Mouse (Mus musculus): ENCODE results near the gene Olfr572. TPM values are rescaled to one million over a fixed set of nuclear protein-coding genes. Genes with fewer than 3 reads are reported as not detected.

Gene Olfr572
- total and polyA plus RNA-seq, 3 experiments: not detected

DNA sequence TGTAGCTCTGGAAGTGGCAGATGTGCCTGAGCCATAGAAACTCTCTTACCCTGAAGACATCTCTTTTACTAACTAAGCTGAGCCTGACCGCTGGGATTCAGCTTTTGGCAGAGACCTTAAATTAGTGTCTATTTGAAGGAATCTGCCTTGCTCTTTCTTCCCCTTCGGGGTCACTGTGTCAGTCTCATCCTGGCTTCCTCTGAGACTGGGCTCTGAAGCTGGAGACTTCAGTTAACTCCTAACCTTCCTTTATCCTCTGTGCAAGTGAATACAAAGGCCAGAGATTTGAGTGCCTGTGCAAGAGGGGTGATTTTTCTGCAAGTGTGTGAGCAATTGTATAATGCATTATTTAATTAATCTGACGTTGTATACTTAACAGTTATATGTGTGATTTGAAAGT is 33.4 kb upstream of the Olfr572 start, which contains the start of gene Olfr569:
TSS of gene Olfr569 (minus strand) at position 101 of the 400 bp plus-strand sequence.
- H3K9ac ChIP-seq (ENCODE audit: insufficient read depth, low read depth): no peak within 1 kb of the TSS
- dilution Hi-C loops (cut with MboI; ENCODE audit: extremely low pct_ligation_motif_present, extremely low pct_unique_long_range_greater_than_20kb, low sequenced_read_pairs): no loop called here
- H3K4me1 ChIP-seq (ENCODE audit: control insufficient read depth in 1 of 2, insufficient read depth in 2 of 2): no peaks in the 10 kb centered on the region
- DNase-seq (ENCODE audit: extremely low read depth): no peak
- no peak within 1 kb of the TSS for H3K4me3 ChIP-seq (replicated peaks in 1 of 3; ENCODE audit: low read depth in 2 of 3, low read length in 2 of 3, poor library complexity in 1 of 3)
- no peak within 1 kb of the TSS for H3K27ac ChIP-seq (ENCODE audit: insufficient read depth, low read depth)
- no peaks in the 10 kb centered on the region for H3K9me3 ChIP-seq (replicated peaks; ENCODE audit: low read length)
- TF ChIP-seq BHLHE40 (IDR thresholded peaks at IDR 0.05; ENCODE audit: low read depth, low read length) (no peak), NRF1 (IDR thresholded peaks at IDR 0.05; ENCODE audit: low read depth, low read length) (no peak)
- in situ Hi-C loops (cut with MboI; ENCODE audit: low pct_ligation_motif_present, low pct_unique_long_range_greater_than_20kb, low sequenced_read_pairs): no loop called here
- no peaks in the 10 kb centered on the region for H3K36me3 ChIP-seq (replicated peaks in 1 of 2; ENCODE audit: control insufficient read depth in 1 of 2, insufficient read depth in 1 of 2, low read length in 1 of 2)
- no peaks in the 10 kb centered on the region for H3K79me2 ChIP-seq (replicated peaks; ENCODE audit: control insufficient read depth, extremely low read depth, insufficient read depth, poor library complexity, severe bottlenecking)
- no peaks in the 10 kb centered on the region for H3K27me3 ChIP-seq (replicated peaks)
- H3K4me2 ChIP-seq (ENCODE audit: insufficient read depth, low read depth, poor library complexity, severe bottlenecking): no peak within 1 kb of the TSS

DNA sequence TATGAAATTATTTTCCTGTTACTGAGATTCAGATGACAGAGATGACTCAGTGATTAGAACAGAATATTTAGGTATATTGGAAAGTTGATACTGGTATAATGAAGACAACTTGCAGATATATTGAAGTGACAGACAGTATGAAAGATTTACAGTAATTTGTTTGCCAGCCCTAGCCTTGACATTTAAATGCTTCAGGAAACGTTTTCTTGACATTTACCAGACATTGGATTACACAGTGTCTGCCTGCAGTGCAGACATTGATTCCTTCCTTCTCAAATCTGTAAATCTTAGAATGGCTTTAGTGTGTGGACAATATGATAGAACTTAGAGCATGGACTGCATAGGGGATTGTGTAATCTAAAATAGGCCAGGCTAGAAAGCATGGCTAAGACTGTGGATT is 8.9 kb upstream of the Olfr572 start:
- H3K4me1 ChIP-seq (ENCODE audit: control insufficient read depth in 1 of 2, insufficient read depth in 2 of 2): peaks cover 0 to 5% of the 10 kb centered on the region in 2 experiments; a peak in 2 of 4 replicates
- no peak overlapping the region for H3K9ac ChIP-seq (ENCODE audit: insufficient read depth, low read depth)
- H3K79me2 ChIP-seq (replicated peaks; ENCODE audit: control insufficient read depth, extremely low read depth, insufficient read depth, poor library complexity, severe bottlenecking): no peaks in the 10 kb centered on the region
- no peak overlapping the region for H3K4me2 ChIP-seq (ENCODE audit: insufficient read depth, low read depth, poor library complexity, severe bottlenecking)
- dilution Hi-C loops (cut with MboI; ENCODE audit: extremely low pct_ligation_motif_present, extremely low pct_unique_long_range_greater_than_20kb, low sequenced_read_pairs) (no loop called here), in situ Hi-C loops (cut with MboI; ENCODE audit: low pct_ligation_motif_present, low pct_unique_long_range_greater_than_20kb, low sequenced_read_pairs) (loop anchor here (10.0 kb wide), 2 partner anchors 250 to 410 kb away; partner anchors contain the start of gene Olfr556)
- TF ChIP-seq ZKSCAN1 (IDR thresholded peaks at IDR 0.05; ENCODE audit: borderline replicate concordance, low read depth, low read length): no peak
- no peak for TF ChIP-seq MAZ (IDR thresholded peaks at IDR 0.05; ENCODE audit: low read depth, low read length)
- no peak for TF ChIP-seq ETS1 (conservative IDR thresholded peaks at IDR 0.05; ENCODE audit: low read depth, low read length)
- TF ChIP-seq SIN3A (IDR thresholded peaks at IDR 0.05; ENCODE audit: low read length): no peak
- TF ChIP-seq CHD2 (IDR thresholded peaks at IDR 0.05; ENCODE audit: low read length): no peak
- no peak for TF ChIP-seq TCF12 (IDR thresholded peaks at IDR 0.05; ENCODE audit: low read depth, low read length)
- TF ChIP-seq ZC3H11A (IDR thresholded peaks at IDR 0.05; ENCODE audit: low read depth, low read length): no peak
- no peak for TF ChIP-seq SMC3 (IDR thresholded peaks at IDR 0.05; ENCODE audit: low read depth, low read length)
- no peak for TF ChIP-seq NRF1 (IDR thresholded peaks at IDR 0.05; ENCODE audit: low read depth, low read length)
- no peak for TF ChIP-seq ZNF384 (IDR thresholded peaks at IDR 0.05; ENCODE audit: low read depth, low read length)
- no peak for TF ChIP-seq JUN (IDR thresholded peaks at IDR 0.05; ENCODE audit: insufficient read depth, low read depth, low read length)
- no peak for DNase-seq (ENCODE audit: extremely low read depth)
- H3K4me3 ChIP-seq (replicated peaks in 1 of 3; ENCODE audit: low read depth in 2 of 3, low read length in 2 of 3, poor library complexity in 1 of 3): no peak overlapping the region
- no peaks in the 10 kb centered on the region for H3K27me3 ChIP-seq (replicated peaks)
- no peak overlapping the region for H3K27ac ChIP-seq (ENCODE audit: insufficient read depth, low read depth)
- no peaks in the 10 kb centered on the region for H3K9me3 ChIP-seq (replicated peaks; ENCODE audit: low read length)
- H3K36me3 ChIP-seq (replicated peaks in 1 of 2; ENCODE audit: control insufficient read depth in 1 of 2, insufficient read depth in 1 of 2, low read length in 1 of 2): no peaks in the 10 kb centered on the region

DNA sequence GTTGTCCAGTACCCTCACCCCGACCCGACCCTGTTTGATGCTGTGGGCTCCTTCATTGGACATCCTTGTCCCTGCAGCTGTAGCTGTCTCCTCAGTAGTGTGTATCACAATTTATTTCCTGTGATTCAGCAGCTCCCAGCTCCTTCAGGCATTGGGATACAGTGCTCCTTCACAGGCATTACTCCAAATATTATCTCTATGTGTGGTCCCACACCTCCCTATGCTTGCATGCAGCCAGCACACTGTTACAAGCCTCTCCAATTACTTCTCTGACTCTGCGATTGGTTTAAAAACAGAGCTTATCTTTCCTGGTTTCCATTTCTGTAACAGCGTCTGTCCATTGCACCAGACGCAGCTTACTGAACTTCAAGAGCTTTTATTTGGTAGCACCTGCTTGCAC is 7.8 kb upstream of the Olfr572 start:
- no peaks in the 10 kb centered on the region for H3K79me2 ChIP-seq (replicated peaks; ENCODE audit: control insufficient read depth, extremely low read depth, insufficient read depth, poor library complexity, severe bottlenecking)
- no peak overlapping the region for H3K27ac ChIP-seq (ENCODE audit: insufficient read depth, low read depth)
- TF ChIP-seq NELFE (IDR thresholded peaks at IDR 0.05; ENCODE audit: low read depth, low read length): no peak
- no peak for TF ChIP-seq CHD2 (IDR thresholded peaks at IDR 0.05; ENCODE audit: low read length)
- no peak for TF ChIP-seq ZKSCAN1 (IDR thresholded peaks at IDR 0.05; ENCODE audit: borderline replicate concordance, low read depth, low read length)
- no peak for TF ChIP-seq RCOR1 (conservative IDR thresholded peaks at IDR 0.05; ENCODE audit: low read depth, low read length)
- no peak for TF ChIP-seq ZC3H11A (IDR thresholded peaks at IDR 0.05; ENCODE audit: low read depth, low read length)
- TF ChIP-seq POLR2AphosphoS2 (IDR thresholded peaks at IDR 0.05; ENCODE audit: low read depth, low read length): no peak
- no peak for TF ChIP-seq ZNF384 (IDR thresholded peaks at IDR 0.05; ENCODE audit: low read depth, low read length)
- TF ChIP-seq ELF1 (IDR thresholded peaks at IDR 0.05; ENCODE audit: low read depth, low read length): no peak
- H3K4me3 ChIP-seq (replicated peaks in 1 of 3; ENCODE audit: low read depth in 2 of 3, low read length in 2 of 3, poor library complexity in 1 of 3): no peak overlapping the region
- dilution Hi-C loops (cut with MboI; ENCODE audit: extremely low pct_ligation_motif_present, extremely low pct_unique_long_range_greater_than_20kb, low sequenced_read_pairs): no loop called here
- in situ Hi-C loops (cut with MboI; ENCODE audit: low pct_ligation_motif_present, low pct_unique_long_range_greater_than_20kb, low sequenced_read_pairs): loop anchor here (10.0 kb wide), 2 partner anchors 252 to 412 kb away; partner anchors contain the start of gene Olfr556
- H3K9me3 ChIP-seq (replicated peaks; ENCODE audit: low read length): no peaks in the 10 kb centered on the region
- no peaks in the 10 kb centered on the region for H3K36me3 ChIP-seq (replicated peaks in 1 of 2; ENCODE audit: control insufficient read depth in 1 of 2, insufficient read depth in 1 of 2, low read length in 1 of 2)
- no peak for DNase-seq (ENCODE audit: extremely low read depth)
- H3K9ac ChIP-seq (ENCODE audit: insufficient read depth, low read depth): no peak overlapping the region
- H3K4me1 ChIP-seq (ENCODE audit: control insufficient read depth in 1 of 2, insufficient read depth in 2 of 2): peaks cover 0 to 5% of the 10 kb centered on the region in 2 experiments; a peak in 2 of 4 replicates
- H3K27me3 ChIP-seq (replicated peaks): no peaks in the 10 kb centered on the region
- H3K4me2 ChIP-seq (ENCODE audit: insufficient read depth, low read depth, poor library complexity, severe bottlenecking): no peak overlapping the region

Measured in CH12.LX (cell line).